Mouse (Mus musculus): Measurements from ENCODE around the gene Srgap3.

- TF ChIP-seq CTCF (IDR thresholded peaks at IDR 0.05; ENCODE audit: insufficient read depth, low read length) = no peak
- TF ChIP-seq POLR2A (IDR thresholded peaks at IDR 0.05; ENCODE audit: borderline replicate concordance, extremely low read depth, low read depth, low read length) = no peak
These were observed 138.3 kb downstream of the Srgap3 start for GRCm38 (mm10) chr6:112808738-112809137.
